Mouse (Mus musculus): ENCODE data around the gene Gm28729.

DNA sequence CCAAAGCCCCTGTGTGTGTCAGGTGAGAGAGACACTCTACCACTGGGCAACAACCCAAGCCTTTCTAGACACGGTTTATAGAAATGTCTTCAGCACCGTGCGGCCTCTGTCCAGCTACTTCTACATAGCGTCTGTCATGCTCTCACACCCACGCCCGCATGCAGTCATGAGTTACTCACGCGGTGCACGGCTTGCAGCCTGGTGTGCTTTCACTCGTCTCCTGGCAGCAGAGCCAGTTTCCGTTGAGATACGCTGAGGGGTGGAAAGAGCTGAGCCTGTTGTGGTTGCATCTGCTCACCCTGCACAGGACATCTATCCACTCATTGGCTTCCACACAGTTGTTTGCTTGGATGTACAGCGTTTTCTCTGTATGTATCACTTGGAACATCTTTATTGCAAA lies 20.3 kb upstream of the Gm28729 start:
- TF ChIP-seq POLR2A (IDR thresholded peaks at IDR 0.05; ENCODE audit: insufficient read depth, low read length) (no peak), CTCF (IDR thresholded peaks at IDR 0.05; ENCODE audit: low read depth, low read length) (no peak)
